Mouse (Mus musculus) embryonic facial prominence, embryonic 12.5 days (tissue): ENCODE data around the gene Olfr538. TPM values are rescaled to one million over a fixed set of nuclear protein-coding genes. Genes with fewer than 3 reads are reported as not detected.
"Not testable (repeated sequence)": the region's sequence is repeated elsewhere in the genome, so short reads cannot be mapped to it uniquely, and the experiment has no call there.

Source experiments
- ATAC-seq: fragments of 200-750 bp; cut with Nextera tagmentation; 2 replicates; pipeline ENCODE4 v1.8.0; 2017; ENCODE audit not compliant: insufficient number of reproducible peaks, insufficient read depth, low FRiP score, low TSS enrichment
- H3K27ac ChIP-seq: fragments of 300-500 bp; sonication (generic); 2 replicates; pipeline ENCODE4 v1.5.1; 2016; ENCODE audit warnings: mild to moderate bottlenecking
- H3K27me3 ChIP-seq: fragments of 300-500 bp; sonication (generic); 2 replicates; pipeline ENCODE4 v1.6.1; 2016; ENCODE audit warnings: mild to moderate bottlenecking, moderate library complexity
- H3K36me3 ChIP-seq: fragments of 300-500 bp; sonication (generic); 2 replicates; pipeline ENCODE4 v1.6.1; 2016; ENCODE audit warnings: mild to moderate bottlenecking
- H3K4me1 ChIP-seq: fragments of 300-500 bp; sonication (generic); 2 replicates; pipeline ENCODE4 v1.6.1; 2016
- H3K4me2 ChIP-seq: fragments of 300-500 bp; sonication (generic); replicated peaks from 2 replicates; pipeline ENCODE4 v1.6.1; 2016; ENCODE audit warnings: mild to moderate bottlenecking, moderate library complexity
- H3K4me3 ChIP-seq: fragments of 300-500 bp; sonication (generic); 2 replicates; pipeline ENCODE4 v1.5.1; 2016; ENCODE audit warnings: mild to moderate bottlenecking
- H3K9ac ChIP-seq: fragments of 300-500 bp; sonication (generic); 2 replicates; pipeline ENCODE4 v1.6.1; 2016; ENCODE audit warnings: mild to moderate bottlenecking, moderate library complexity
- H3K9me3 ChIP-seq: fragments of 300-500 bp; sonication (generic); 2 replicates; pipeline ENCODE4 v1.6.1; 2016; ENCODE audit warnings: mild to moderate bottlenecking, moderate library complexity
- WGBS: fragments of 180-500 bp; shearing (Covaris S2); methylation state at CpG from one replicate; pipeline ENCODE4 v1.1.7; 2016; 5-methylcytosine and 5-hydroxymethylcytosine counted together
- polyA plus RNA-seq: library from polyadenylated mRNA; unstranded; fragments of >200 nt; fragmentation: Nextera tagmentation; extraction: Ambion mirVana; gene quantifications from 2 replicates; pipeline ENCODE4 v1.2.1, GENCODE M21; 2016

Gene Olfr538
- not detected in 2 replicates for polyA plus RNA-seq

- Histone ChIP-seq H3K4me3 (no peak within 1 kb of the TSS), H3K9ac (no peak within 1 kb of the TSS), H3K27ac (no peak within 1 kb of the TSS), H3K4me2 (no peak within 1 kb of the TSS), H3K4me1 (no peaks in the 10 kb centered on the region), H3K9me3 (no peaks in the 10 kb centered on the region), H3K36me3 (no peaks in the 10 kb centered on the region), H3K27me3 (no peaks in the 10 kb centered on the region)
- 79% methylated on average over 3 of the region's 3 CpGs for WGBS
- ATAC-seq, result no peak
Measured at GRCm38 (mm10) chr7:140567586-140567985, at the start of gene Olfr538. Gene Olfr538 (plus strand): TSS chr7:140567886.

GRCm38 (mm10) chr7:140539746-140540145 is 27.9 kb upstream of the Olfr538 start:
- no peaks in the 10 kb centered on the region for H3K36me3 ChIP-seq
- H3K4me3 ChIP-seq, result no peak overlapping the region
- H3K9me3 ChIP-seq, result no peaks in the 10 kb centered on the region
- 73% methylated on average over 2 of the region's 2 CpGs for WGBS
- H3K27ac ChIP-seq, result no peak overlapping the region
- no peak overlapping the region for H3K4me2 ChIP-seq
- no peak overlapping the region for H3K9ac ChIP-seq
- ATAC-seq, result no peak
- no peaks in the 10 kb centered on the region for H3K27me3 ChIP-seq
- no peaks in the 10 kb centered on the region for H3K4me1 ChIP-seq

GRCm38 (mm10) chr7:140600969-140601368 is 33.3 kb downstream of the Olfr538 start, which contains the start of gene Olfr46:
Gene Olfr46 (plus strand): TSS chr7:140601269.
- H3K27ac ChIP-seq, H3K9me3 ChIP-seq, H3K4me1 ChIP-seq, H3K36me3 ChIP-seq, H3K4me3 ChIP-seq, ATAC-seq, H3K4me2 ChIP-seq, H3K27me3 ChIP-seq, H3K9ac ChIP-seq: not testable (repeated sequence)
- WGBS, result 76% methylated on average over 2 of the region's 2 CpGs

Other genes starting within 250 kb of the Olfr538 start
- gene Olfr525, start 247.0 kb upstream of the Olfr538 start, polyA plus RNA-seq, result not detected in 2 replicates
- not detected in 2 replicates for gene Olfr527, start 233.9 kb upstream of the Olfr538 start, polyA plus RNA-seq
- gene Olfr60, start 206.2 kb upstream of the Olfr538 start, polyA plus RNA-seq, result not detected in 2 replicates
- gene Olfr530, start 191.6 kb upstream of the Olfr538 start, polyA plus RNA-seq, result 0.15 TPM in 1 of 2 replicates, not detected in the other
- not detected in 2 replicates for gene Olfr531, start 165.0 kb upstream of the Olfr538 start, polyA plus RNA-seq
- not detected in 2 replicates for gene Olfr532, start 146.2 kb upstream of the Olfr538 start, polyA plus RNA-seq
- not detected in 2 replicates for gene Olfr533, start 104.5 kb upstream of the Olfr538 start, polyA plus RNA-seq
- gene Olfr535, start 83.7 kb upstream of the Olfr538 start, polyA plus RNA-seq, result not detected in 2 replicates
- not detected in 2 replicates for gene Olfr536, start 60.5 kb upstream of the Olfr538 start, polyA plus RNA-seq
- not detected in 2 replicates for gene Olfr46, start 33.4 kb downstream of the Olfr538 start, polyA plus RNA-seq
- not detected in 2 replicates for gene Olfr61, start 61.1 kb downstream of the Olfr538 start, polyA plus RNA-seq
- gene Olfr53, start 78.6 kb downstream of the Olfr538 start, polyA plus RNA-seq, result not detected in 2 replicates
- gene Olfr539, start 92.0 kb downstream of the Olfr538 start, polyA plus RNA-seq, result 0.01 and 0.03 TPM in 2 replicates
- not detected in 2 replicates for gene Olfr45, start 114.1 kb downstream of the Olfr538 start, polyA plus RNA-seq
- not detected in 2 replicates for gene Olfr541, start 129.4 kb downstream of the Olfr538 start, polyA plus RNA-seq
- not detected in 2 replicates for gene Cyp2e1, start 195.9 kb downstream of the Olfr538 start, polyA plus RNA-seq
- gene Syce1, start 220.0 kb downstream of the Olfr538 start, polyA plus RNA-seq, result 0.14 and 0.33 TPM in 2 replicates